Mouse (Mus musculus): Measurements from ENCODE around the gene H2-DMa.
A peak's percentile ranks its signal among the peaks of the same experiment; 100 is the strongest.

- no peak for TF ChIP-seq CTCF (IDR thresholded peaks at IDR 0.05; ENCODE audit: borderline replicate concordance, insufficient read depth, low read depth, low read length)
- TF ChIP-seq POLR2A (IDR thresholded peaks at IDR 0.05; ENCODE audit: borderline replicate concordance, insufficient read depth, low read length): peak; percentile 60
These were observed 3.0 kb downstream of the H2-DMa start, which contains the start of gene Brd2 for GRCm38 (mm10) chr17:34122188-34122984.
